Mouse (Mus musculus): ENCODE measurements around the gene Slc1a3. TPM values are rescaled to one million over a fixed set of nuclear protein-coding genes. Genes with fewer than 3 reads are reported as not detected.

Slc1a3 gene
- polyA plus RNA-seq, 1 experiment from 2014 or later, result 2.4 TPM

DNA sequence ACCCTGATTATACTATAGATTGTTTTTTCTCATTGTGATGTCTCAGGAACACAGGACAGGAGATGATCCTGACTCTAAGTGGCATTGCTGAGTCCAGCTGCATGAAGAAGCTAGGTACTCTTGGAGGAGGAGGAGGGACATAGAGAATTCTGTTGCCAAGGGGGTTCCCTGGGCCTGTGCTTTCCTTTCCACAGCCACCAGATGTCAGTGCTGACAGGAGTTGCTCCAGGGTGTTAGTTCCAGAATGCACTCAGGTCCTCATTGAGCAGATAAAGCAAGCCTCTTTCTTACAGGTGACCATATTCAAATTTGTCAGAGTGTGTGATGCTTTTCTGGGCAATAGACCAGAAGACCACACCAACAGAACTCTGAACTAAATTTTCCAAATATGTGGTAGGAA, 86.7 kb downstream of the Slc1a3 start:
- no peak overlapping the region for H3K4me2 ChIP-seq
- no peak overlapping the region for H3K27ac ChIP-seq
- no peaks in the 10 kb centered on the region for H3K36me3 ChIP-seq
- H3K9me3 ChIP-seq (replicated peaks), result no peaks in the 10 kb centered on the region
- no peak for ATAC-seq
- H3K27me3 ChIP-seq (replicated peaks), result peaks cover 6% of the 10 kb centered on the region
- H3K9ac ChIP-seq, result no peak overlapping the region
- no peak overlapping the region for H3K4me3 ChIP-seq
- peaks cover 11% of the 10 kb centered on the region for H3K4me1 ChIP-seq

- H3K36me3 ChIP-seq, result no peaks in the 10 kb centered on the region
- no peaks in the 10 kb centered on the region for H3K4me1 ChIP-seq
- no peak for ATAC-seq
- no peak overlapping the region for H3K9ac ChIP-seq
- no peak overlapping the region for H3K4me2 ChIP-seq
- no peak overlapping the region for H3K4me3 ChIP-seq
- no peak overlapping the region for H3K27ac ChIP-seq
- no peaks in the 10 kb centered on the region for H3K9me3 ChIP-seq (replicated peaks)
- H3K27me3 ChIP-seq (replicated peaks), result no peaks in the 10 kb centered on the region; the same call in 1 of the 2 replicates
- 76% methylated on average over 18 of the region's 18 CpGs for WGBS (ENCODE audit: insufficient replicate concordance)
Observed at GRCm38 (mm10) chr15:8619479-8620026, 91.0 kb downstream of the Slc1a3 start.

GRCm38 (mm10) chr15:8616290-8616689, 94.3 kb downstream of the Slc1a3 start:
- Histone ChIP-seq H3K4me3 (no peak overlapping the region), H3K9me3 (replicated peaks) (no peaks in the 10 kb centered on the region), H3K4me2 (no peak overlapping the region), H3K27me3 (replicated peaks) (no peaks in the 10 kb centered on the region; the same call in 1 of the 2 replicates), H3K4me1 (no peaks in the 10 kb centered on the region), H3K27ac (no peak overlapping the region), H3K9ac (no peak overlapping the region), H3K36me3 (no peaks in the 10 kb centered on the region)
- WGBS (ENCODE audit: insufficient replicate concordance), result 67% methylated on average over 12 of the region's 12 CpGs
- no peak for ATAC-seq

GRCm38 (mm10) chr15:8615511-8616224, 94.9 kb downstream of the Slc1a3 start:
- ATAC-seq, result no peak
- 71% methylated on average over 11 of the region's 11 CpGs for WGBS (ENCODE audit: insufficient replicate concordance)

GRCm38 (mm10) chr15:8614701-8615100, 95.9 kb downstream of the Slc1a3 start:
- no peaks in the 10 kb centered on the region for H3K4me1 ChIP-seq
- H3K27me3 ChIP-seq (replicated peaks), result no peaks in the 10 kb centered on the region; the same call in 1 of the 2 replicates
- no peak overlapping the region for H3K4me2 ChIP-seq
- no peaks in the 10 kb centered on the region for H3K36me3 ChIP-seq
- H3K27ac ChIP-seq, result no peak overlapping the region
- no peak overlapping the region for H3K4me3 ChIP-seq
- H3K9me3 ChIP-seq (replicated peaks), result no peaks in the 10 kb centered on the region
- no peak overlapping the region for H3K9ac ChIP-seq
- WGBS (ENCODE audit: insufficient replicate concordance), result 68% methylated on average over 5 of the region's 5 CpGs
- ATAC-seq, result no peak

More at GRCm38 (mm10) chr15:8615511-8616224, 94.9 kb downstream of the Slc1a3 start:
- no peak overlapping the region for H3K9ac ChIP-seq
- H3K4me2 ChIP-seq, result no peak overlapping the region
- H3K4me3 ChIP-seq, result no peak overlapping the region
- H3K4me1 ChIP-seq, result no peaks in the 10 kb centered on the region
- H3K27me3 ChIP-seq (replicated peaks), result no peaks in the 10 kb centered on the region; the same call in 1 of the 2 replicates
- H3K27ac ChIP-seq, result no peak overlapping the region
- no peaks in the 10 kb centered on the region for H3K9me3 ChIP-seq (replicated peaks)
- H3K36me3 ChIP-seq, result no peaks in the 10 kb centered on the region

DNA sequence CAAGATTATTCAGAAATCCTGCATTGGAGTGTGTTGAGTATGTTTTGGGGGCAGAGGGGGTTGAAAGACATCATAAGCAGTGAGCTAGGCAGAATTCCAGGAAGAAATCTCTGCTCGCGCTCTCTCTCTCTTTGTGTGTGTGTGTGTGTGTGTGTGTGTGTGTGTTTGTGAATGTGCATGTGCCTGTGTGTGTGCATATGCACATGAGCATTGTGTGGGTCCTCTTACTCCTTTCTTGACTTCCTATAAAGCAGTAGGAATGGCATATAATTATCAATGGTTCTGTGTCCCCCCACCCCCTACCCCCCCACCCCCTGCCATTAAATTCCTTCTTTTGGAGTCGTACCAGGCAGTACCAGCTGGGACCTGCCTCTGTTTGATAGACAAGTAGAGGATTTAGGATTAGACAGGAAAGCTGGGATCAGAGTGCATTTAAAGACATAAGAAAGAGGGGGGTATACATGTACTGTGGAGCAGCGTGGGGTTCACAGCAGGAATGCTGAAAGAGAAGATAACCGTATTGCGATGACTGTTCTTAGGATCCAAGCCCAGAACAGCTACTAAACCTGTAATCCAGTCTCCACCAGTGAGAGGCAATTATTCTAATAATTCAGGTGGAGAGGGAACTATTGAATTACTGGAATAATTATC, 104.9 kb downstream of the Slc1a3 start:
- Histone ChIP-seq H3K27ac (no peak overlapping the region), H3K9ac (no peak overlapping the region), H3K4me1 (no peaks in the 10 kb centered on the region), H3K4me3 (no peak overlapping the region), H3K4me2 (no peak overlapping the region), H3K36me3 (no peaks in the 10 kb centered on the region), H3K27me3 (replicated peaks) (no peaks in the 10 kb centered on the region), H3K9me3 (replicated peaks) (no peaks in the 10 kb centered on the region)
- whole genome bisulfite sequencing (ENCODE audit: insufficient replicate concordance), result 71% methylated on average over 6 of the region's 6 CpGs
- no peak for ATAC-seq

DNA sequence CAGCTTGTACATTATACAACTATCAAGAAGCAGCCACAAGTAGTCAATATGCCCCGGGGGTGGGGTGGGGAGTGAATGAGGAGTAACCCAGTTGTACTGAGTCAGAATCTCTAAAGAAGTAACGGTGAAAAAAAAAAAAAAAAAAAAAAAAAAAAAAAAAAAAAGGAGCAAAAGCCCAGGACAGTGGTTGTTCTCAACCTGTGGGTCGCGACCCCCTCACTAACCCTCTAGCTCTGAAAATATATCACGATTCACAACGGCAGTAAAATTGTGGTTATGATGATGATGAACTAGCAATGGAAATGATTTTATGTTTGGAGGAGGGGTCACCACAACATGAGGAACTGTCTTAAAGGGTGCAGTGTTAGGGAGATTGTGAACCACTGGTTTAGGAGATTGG, 108.2 kb downstream of the Slc1a3 start:
- 62% methylated on average over 6 of the region's 6 CpGs for WGBS (ENCODE audit: insufficient replicate concordance)
- no peaks in the 10 kb centered on the region for H3K36me3 ChIP-seq

GRCm38 (mm10) chr15:8601312-8602146, 109.0 kb downstream of the Slc1a3 start:
- no peaks in the 10 kb centered on the region for H3K36me3 ChIP-seq
- H3K4me2 ChIP-seq, result no peak overlapping the region
- 73% methylated on average over 13 of the region's 13 CpGs for WGBS (ENCODE audit: insufficient replicate concordance)
- ATAC-seq, result no peak
- H3K4me1 ChIP-seq, result no peaks in the 10 kb centered on the region
- H3K4me3 ChIP-seq, result no peak overlapping the region
- no peak overlapping the region for H3K9ac ChIP-seq
- H3K9me3 ChIP-seq (replicated peaks), result no peaks in the 10 kb centered on the region
- H3K27ac ChIP-seq, result no peak overlapping the region
- no peaks in the 10 kb centered on the region for H3K27me3 ChIP-seq (replicated peaks)

More for the DNA sequence above, 108.2 kb downstream of the Slc1a3 start:
- Histone ChIP-seq H3K4me3 (no peak overlapping the region), H3K4me2 (no peak overlapping the region), H3K27me3 (replicated peaks) (no peaks in the 10 kb centered on the region), H3K27ac (no peak overlapping the region), H3K9ac (no peak overlapping the region), H3K9me3 (replicated peaks) (no peaks in the 10 kb centered on the region), H3K4me1 (no peaks in the 10 kb centered on the region)
- ATAC-seq, result no peak

DNA sequence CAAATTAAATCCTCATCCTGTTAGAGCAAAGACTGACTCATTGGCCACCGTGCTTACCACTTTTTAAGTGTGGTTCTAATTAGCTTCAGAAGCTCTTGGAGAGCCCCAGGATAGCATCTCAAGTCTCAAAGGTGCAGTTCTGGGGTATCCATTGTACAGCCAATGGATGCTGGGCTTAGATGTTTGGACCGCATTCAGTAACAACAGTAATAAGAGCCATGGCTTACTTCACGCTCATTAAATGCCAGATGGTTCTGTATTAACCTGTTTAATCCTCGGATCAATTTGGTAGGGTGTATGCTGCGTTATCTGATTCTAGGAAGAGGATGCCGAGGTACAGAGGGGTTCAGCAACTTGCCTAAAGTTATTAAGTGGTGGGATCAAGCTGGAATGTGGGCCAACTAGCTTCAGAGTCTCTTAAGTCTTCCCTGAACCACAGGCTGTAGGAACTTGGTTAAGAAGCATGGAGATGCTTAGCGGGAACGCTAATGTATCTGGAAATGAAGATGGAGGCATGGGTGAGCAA, 114.1 kb downstream of the Slc1a3 start:
- H3K4me3 ChIP-seq, result no peak overlapping the region
- no peak for ATAC-seq
- H3K36me3 ChIP-seq, result no peaks in the 10 kb centered on the region
- WGBS (ENCODE audit: insufficient replicate concordance), result 65% methylated on average over 8 of the region's 8 CpGs
- H3K27me3 ChIP-seq (replicated peaks), result no peaks in the 10 kb centered on the region
- H3K4me1 ChIP-seq, result no peaks in the 10 kb centered on the region
- H3K9ac ChIP-seq, result no peak overlapping the region
- H3K27ac ChIP-seq, result no peak overlapping the region
- H3K4me2 ChIP-seq, result no peak overlapping the region
- no peaks in the 10 kb centered on the region for H3K9me3 ChIP-seq (replicated peaks)

DNA sequence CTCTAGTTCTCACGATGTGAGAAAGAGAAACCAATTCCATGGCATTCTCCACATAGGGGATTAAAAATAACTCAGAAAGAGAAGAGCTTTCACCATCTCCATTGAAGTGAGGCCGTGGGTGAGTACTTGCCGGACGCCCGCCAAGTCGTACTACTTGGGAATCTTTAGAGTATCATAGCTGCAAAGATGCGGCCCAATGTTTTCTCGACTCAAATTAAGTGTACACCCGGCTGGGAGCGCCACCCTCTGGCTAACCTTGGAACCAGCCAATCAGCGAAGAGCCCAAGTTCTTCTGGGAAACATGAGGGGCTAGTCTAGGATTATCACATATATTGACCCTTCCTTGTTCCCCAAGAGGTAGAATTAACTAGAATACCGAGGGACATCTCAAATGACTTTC, 115.3 kb downstream of the Slc1a3 start:
- no peak overlapping the region for H3K27ac ChIP-seq
- H3K4me3 ChIP-seq, result no peak overlapping the region
- 67% methylated on average over 12 of the region's 12 CpGs for WGBS (ENCODE audit: insufficient replicate concordance)
- ATAC-seq, result no peak
- no peak overlapping the region for H3K9ac ChIP-seq
- no peaks in the 10 kb centered on the region for H3K4me1 ChIP-seq
- no peaks in the 10 kb centered on the region for H3K27me3 ChIP-seq (replicated peaks)
- H3K36me3 ChIP-seq, result no peaks in the 10 kb centered on the region
- no peaks in the 10 kb centered on the region for H3K9me3 ChIP-seq (replicated peaks)
- H3K4me2 ChIP-seq, result no peak overlapping the region

DNA sequence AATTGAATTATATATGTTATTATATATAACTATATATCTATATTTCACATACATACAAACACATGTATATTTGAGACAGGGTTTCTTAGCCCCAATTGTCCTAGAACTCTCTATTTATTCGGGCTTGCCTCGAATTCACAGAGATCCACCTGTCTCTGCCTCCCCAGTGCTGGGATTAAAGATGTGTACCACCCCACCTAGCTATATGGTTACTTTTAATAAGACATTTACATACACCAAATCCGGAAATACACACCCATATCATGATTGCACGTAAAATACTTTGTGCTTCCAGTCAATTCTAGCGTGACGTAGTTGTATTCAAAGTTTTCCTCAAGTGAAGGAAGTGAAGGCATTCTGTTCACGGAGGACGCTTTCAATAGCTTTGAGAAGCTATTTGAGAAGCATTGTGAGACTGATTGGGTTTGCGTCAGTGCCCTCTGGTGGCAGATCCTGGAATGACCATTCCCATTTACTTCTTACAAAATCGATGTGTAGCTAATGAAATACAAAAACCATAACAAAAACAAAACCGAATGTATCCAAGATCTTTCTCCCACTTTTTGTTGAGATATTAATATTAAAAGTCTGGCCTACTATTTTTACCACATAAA, 121.0 kb downstream of the Slc1a3 start:
- H3K4me2 ChIP-seq, result peak overlapping the region; percentile 44
- H3K9me3 ChIP-seq (replicated peaks), result no peaks in the 10 kb centered on the region
- no peaks in the 10 kb centered on the region for H3K36me3 ChIP-seq
- no peaks in the 10 kb centered on the region for H3K27me3 ChIP-seq (replicated peaks)
- 14% methylated on average over 11 of the region's 11 CpGs for WGBS (ENCODE audit: insufficient replicate concordance)
- 0 out of 2 replicates have a peak overlapping the region, but pooled peaks have one; percentile 12 for H3K4me3 ChIP-seq
- no peak overlapping the region for H3K9ac ChIP-seq
- ATAC-seq, result no peak
- no peaks in the 10 kb centered on the region for H3K4me1 ChIP-seq
- H3K27ac ChIP-seq, result no peak overlapping the region
